ENCODE assay signal across 8 mouse cellular contexts in the genomic region with DNA sequence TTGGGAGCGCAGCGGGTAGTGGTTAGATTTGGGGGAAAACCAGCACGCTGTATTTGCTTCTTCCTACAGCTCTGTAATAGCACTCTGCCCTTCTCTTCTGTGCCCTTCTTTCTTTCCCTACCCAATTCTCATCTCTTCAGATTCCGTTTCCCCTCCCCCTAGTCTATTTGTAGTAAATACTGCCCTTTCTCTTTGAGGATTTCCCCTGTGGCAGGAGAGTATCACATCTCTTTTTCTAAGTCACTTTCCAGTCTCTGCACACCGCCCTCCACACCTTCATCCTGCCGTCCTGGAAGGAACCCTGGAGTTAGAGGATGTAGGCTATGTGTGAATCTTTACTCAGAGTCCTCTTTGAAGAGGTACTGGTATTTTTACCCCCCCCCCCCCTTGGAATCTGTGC. TPM values are rescaled to one million over a fixed set of nuclear protein-coding genes. Genes with fewer than 3 reads are reported as not detected.
DNase-seq lines count a peak whose midpoint lies in the region; ATAC-seq and TF ChIP-seq lines count a peak whose summit lies in the region.

No protein-coding gene starts in this region.

- TF ChIP-seq EP300 in liver, postnatal 0 days (IDR thresholded peaks at IDR 0.05; ENCODE audit: low read depth): no peak

- H3K36me3 ChIP-seq in forebrain, postnatal 0 days (ENCODE audit: insufficient read depth): no peaks in the 10 kb centered on the region
- peaks cover 5% of the 10 kb centered on the region for H3K36me3 ChIP-seq in liver, postnatal 0 days (replicated peaks; ENCODE audit: insufficient read depth, low read length)

- H3K27me3 ChIP-seq in forebrain, postnatal 0 days (ENCODE audit: insufficient read depth, low read length): no peaks in the 10 kb centered on the region
- H3K27me3 ChIP-seq in liver, postnatal 0 days (ENCODE audit: insufficient read depth, low read length): no peaks in the 10 kb centered on the region

- WGBS in forebrain, postnatal 0 days: 12% methylated on average over 6 of the region's 6 CpGs
- 18% methylated on average over 6 of the region's 6 CpGs for WGBS in liver, postnatal 0 days (ENCODE audit: insufficient replicate concordance)

- no peaks in the 10 kb centered on the region for H3K9me3 ChIP-seq in forebrain, postnatal 0 days (ENCODE audit: low read length)
- no peaks in the 10 kb centered on the region for H3K9me3 ChIP-seq in liver, postnatal 0 days (ENCODE audit: low read length)

- peak overlapping the region; percentile 99 for H3K9ac ChIP-seq in forebrain, postnatal 0 days
- H3K9ac ChIP-seq in liver, postnatal 0 days (replicated peaks): peak overlapping the region; percentile 98

- H3K4me1 ChIP-seq in forebrain, postnatal 0 days (ENCODE audit: insufficient read depth): peaks cover 22% of the 10 kb centered on the region
- peaks cover 19% of the 10 kb centered on the region for H3K4me1 ChIP-seq in liver, postnatal 0 days (ENCODE audit: insufficient read depth)

- no peak for TF ChIP-seq CTCF in forebrain, postnatal 0 days (IDR thresholded peaks at IDR 0.05; ENCODE audit: low read depth)
- TF ChIP-seq CTCF in liver, postnatal 0 days (IDR thresholded peaks at IDR 0.05; ENCODE audit: low read depth): no peak

- H3K4me2 ChIP-seq in forebrain, postnatal 0 days (ENCODE audit: low read depth): peak overlapping the region; percentile 90
- peak overlapping the region; percentile 87 for H3K4me2 ChIP-seq in liver, postnatal 0 days (ENCODE audit: low read depth, low read length)

- H3K27ac ChIP-seq in forebrain, postnatal 0 days (ENCODE audit: low read depth, low read length): no peak overlapping the region
- H3K27ac ChIP-seq in liver, postnatal 0 days (ENCODE audit: low read depth): peak overlapping the region; percentile 69

- ATAC-seq in CD4-positive, CD25-positive, alpha-beta regulatory T cell, adult 4 months: no peak
- no peak for ATAC-seq in forebrain, postnatal 0 days
- ATAC-seq in liver, postnatal 0 days: no peak

- peak overlapping the region; percentile 89 for H3K4me3 ChIP-seq in forebrain, postnatal 0 days (ENCODE audit: low read depth, low read length)
- H3K4me3 ChIP-seq in liver, postnatal 0 days (ENCODE audit: low read depth, low read length): peak overlapping the region; percentile 94

- peak; percentile 8 for DNase-seq in CD4-positive, CD25-positive, alpha-beta regulatory T cell, adult 2 months (ENCODE audit: low read depth, low spot score)
- DNase-seq in B cell, adult 2 months: peak; percentile 20 to 24
- DNase-seq in forebrain, postnatal 0 days: no peak
- DNase-seq in liver, postnatal 0 days: no peak
- DNase-seq in ovary, postnatal 14 days (ENCODE audit: low spot score): no peak
- DNase-seq in yolk sac, embryonic 10.5 days (ENCODE audit: low spot score): no peak
- DNase-seq in right cerebral cortex, adult 2 months (ENCODE audit: low spot score in 2 of 2): no peak

RNA-seq across cellular contexts. Expression of a gene that starts 1.9 kb away (rescaled TPM):
- polyA plus RNA-seq in CD4-positive, CD25-positive, alpha-beta regulatory T cell, adult 4 months (2017; shearing (Covaris generic)): under 1 TPM in 1 of 2 experiments, not detected in 1; 0.60 TPM
- total RNA-seq in forebrain, postnatal 0 days (2014; rRNA removed): 25.3 and 36.1 TPM in 2 replicates
- polyA plus RNA-seq in forebrain, postnatal 0 days (2015; fragmentation: Nextera tagmentation; extraction: Ambion mirVana): 14.7 and 15.0 TPM in 2 replicates
- 28.8 and 28.9 TPM in 2 replicates for polyA plus RNA-seq in liver, postnatal 0 days (2015; fragmentation: Nextera tagmentation; extraction: Ambion mirVana)

Comparison
In these comparisons a context has a peak if more than half of its experiments do, and no peak if none do; other contexts are left out.
1. DNase-seq: peak in CD4-positive, CD25-positive, alpha-beta regulatory T cell, adult 2 months (single experiment) and B cell, adult 2 months (2 of 2); none in forebrain, postnatal 0 days (single experiment), liver, postnatal 0 days (single experiment), ovary, postnatal 14 days (single experiment), yolk sac, embryonic 10.5 days (single experiment) and right cerebral cortex, adult 2 months (0 of 2).